Mouse (Mus musculus) embryonic facial prominence, embryonic 14.5 days (tissue): ENCODE measurements around the gene Atp6v0e. TPM values are rescaled to one million over a fixed set of nuclear protein-coding genes. Genes with fewer than 3 reads are reported as not detected.
A peak's percentile ranks its signal among the peaks of the same experiment; 100 is the strongest.

Experiments used
- ATAC-seq: fragments of 200-750 bp; cut with Nextera tagmentation; 2 replicates; pipeline ENCODE4 v1.8.0; 2017; ENCODE audit warnings: low read depth, moderate number of reproducible peaks, moderate TSS enrichment
- DNase-seq: peaks from one replicate; pipeline ENCODE4 v3.0.0-alpha.2; 2015; ENCODE audit warnings: low spot score
- H3K27ac ChIP-seq: fragments of 300-500 bp; sonication (generic); replicated peaks from 2 replicates; pipeline ENCODE4 v1.5.1; 2014; ENCODE audit warnings: low read depth, mild to moderate bottlenecking, low read length, moderate library complexity
- H3K27me3 ChIP-seq: fragments of 300-500 bp; sonication (generic); replicated peaks from 2 replicates; pipeline ENCODE4 v1.6.1; 2014; ENCODE audit warnings: low read length; ENCODE audit not compliant: control insufficient read depth, insufficient read depth
- H3K36me3 ChIP-seq: fragments of 300-500 bp; sonication (generic); 2 replicates; pipeline ENCODE4 v1.6.1; 2014; ENCODE audit warnings: low read length, mixed read lengths; ENCODE audit not compliant: control insufficient read depth, insufficient read depth
- H3K4me1 ChIP-seq: fragments of 300-500 bp; sonication (generic); 2 replicates; pipeline ENCODE4 v1.6.1; 2014; ENCODE audit warnings: antibody characterized with exemption, low read length; ENCODE audit not compliant: control insufficient read depth, insufficient read depth
- H3K4me2 ChIP-seq: fragments of 300-500 bp; sonication (generic); 2 replicates; pipeline ENCODE4 v1.6.1; 2014; ENCODE audit warnings: low read depth, mild to moderate bottlenecking, low read length, moderate library complexity, mixed read lengths
- H3K4me3 ChIP-seq: fragments of 300-500 bp; sonication (generic); 2 replicates; pipeline ENCODE4 v1.5.1; 2014; ENCODE audit warnings: low read depth, mild to moderate bottlenecking, low read length
- H3K9ac ChIP-seq: fragments of 300-500 bp; sonication (generic); 2 replicates; pipeline ENCODE4 v1.6.1; 2014; ENCODE audit warnings: low read depth, mild to moderate bottlenecking, low read length, moderate library complexity, mixed read lengths
- H3K9me3 ChIP-seq: fragments of 300-500 bp; sonication (generic); 2 replicates; pipeline ENCODE4 v1.6.1; 2016; ENCODE audit warnings: low read length; ENCODE audit not compliant: control insufficient read depth
- WGBS: fragments of 180-500 bp; shearing (Covaris S2); extraction: QIAGEN DNeasy Blood & Tissue Kit; methylation state at CpG from one replicate; pipeline ENCODE4 v1.1.7; 2014; 5-methylcytosine and 5-hydroxymethylcytosine counted together
- polyA plus RNA-seq: library from polyadenylated mRNA; unstranded; fragments of >200 nt; fragmentation: Nextera tagmentation; extraction: Ambion mirVana; gene quantifications from 2 replicates; pipeline ENCODE4 v1.2.1, GENCODE M21; 2014

The Atp6v0e gene
- polyA plus RNA-seq, 1 experiment from 2014 or later = 261 TPM

- 90% methylated on average over 6 of the region's 6 CpGs for WGBS
Measured at GRCm38 (mm10) chr17:26681276-26681675, 18.2 kb downstream of the Atp6v0e start.

GRCm38 (mm10) chr17:26686334-26687000 is 23.4 kb downstream of the Atp6v0e start:
- Histone ChIP-seq H3K36me3 (peaks cover 22% of the 10 kb centered on the region), H3K9ac (no peak overlapping the region), H3K27me3 (no peaks in the 10 kb centered on the region), H3K4me3 (no peak overlapping the region), H3K4me2 (no peak overlapping the region), H3K27ac (no peak overlapping the region), H3K9me3 (no peaks in the 10 kb centered on the region), H3K4me1 (peaks cover 22% of the 10 kb centered on the region)
- no peak for ATAC-seq
- DNase-seq = no peak
- 86% methylated on average over 17 of the region's 17 CpGs for WGBS

More at GRCm38 (mm10) chr17:26681276-26681675, 18.2 kb downstream of the Atp6v0e start:
- DNase-seq (no peak), ATAC-seq (no peak)
- Histone ChIP-seq H3K9ac (no peak overlapping the region), H3K4me2 (no peak overlapping the region), H3K4me3 (no peak overlapping the region), H3K27ac (no peak overlapping the region), H3K4me1 (peaks cover 13% of the 10 kb centered on the region), H3K27me3 (no peaks in the 10 kb centered on the region), H3K36me3 (peaks cover 22% of the 10 kb centered on the region), H3K9me3 (no peaks in the 10 kb centered on the region)

GRCm38 (mm10) chr17:26688795-26689735 is 26.0 kb downstream of the Atp6v0e start:
- WGBS = 45% methylated on average over 8 of the region's 8 CpGs
- Histone ChIP-seq H3K4me2 (peak overlapping the region; percentile 4; the same call in 1 of the 2 replicates), H3K36me3 (peaks cover 11% of the 10 kb centered on the region), H3K4me3 (no peak overlapping the region), H3K27ac (peak overlapping the region; percentile 83), H3K9ac (peak overlapping the region; percentile 12; the same call in 1 of the 2 replicates), H3K9me3 (no peaks in the 10 kb centered on the region), H3K4me1 (peaks cover 23% of the 10 kb centered on the region), H3K27me3 (no peaks in the 10 kb centered on the region)
- peak; percentile 79 for DNase-seq
- peak; percentile 64 for ATAC-seq

GRCm38 (mm10) chr17:26689810-26690209 is 26.8 kb downstream of the Atp6v0e start:
- Histone ChIP-seq H3K4me1 (peaks cover 25% of the 10 kb centered on the region), H3K9ac (peak overlapping the region; percentile 12; the same call in 1 of the 2 replicates), H3K27me3 (no peaks in the 10 kb centered on the region), H3K9me3 (no peaks in the 10 kb centered on the region), H3K4me2 (0 out of 2 replicates have a peak overlapping the region, but pooled peaks have one; percentile 4), H3K4me3 (no peak overlapping the region), H3K36me3 (peaks cover 4% of the 10 kb centered on the region), H3K27ac (peak overlapping the region; percentile 83)
- 55% methylated on average over 2 of the region's 2 CpGs for WGBS
- ATAC-seq (no peak), DNase-seq (no peak)

GRCm38 (mm10) chr17:26690236-26690635 is 27.2 kb downstream of the Atp6v0e start:
- no peak overlapping the region for H3K9ac ChIP-seq
- H3K27ac ChIP-seq = peak overlapping the region; percentile 83
- no peak overlapping the region for H3K4me2 ChIP-seq
- no peaks in the 10 kb centered on the region for H3K27me3 ChIP-seq
- no peaks in the 10 kb centered on the region for H3K9me3 ChIP-seq
- peaks cover 25% of the 10 kb centered on the region for H3K4me1 ChIP-seq
- DNase-seq (no peak), ATAC-seq (no peak)
- H3K4me3 ChIP-seq = no peak overlapping the region
- 73% methylated on average over 5 of the region's 5 CpGs for WGBS
- no peaks in the 10 kb centered on the region for H3K36me3 ChIP-seq

GRCm38 (mm10) chr17:26691110-26691509 is 28.1 kb downstream of the Atp6v0e start:
- no peak overlapping the region for H3K4me3 ChIP-seq
- DNase-seq (no peak), ATAC-seq (no peak)
- H3K36me3 ChIP-seq = peaks cover 5% of the 10 kb centered on the region
- H3K9ac ChIP-seq = no peak overlapping the region
- H3K4me2 ChIP-seq = no peak overlapping the region
- peaks cover 25% of the 10 kb centered on the region for H3K4me1 ChIP-seq
- H3K9me3 ChIP-seq = no peaks in the 10 kb centered on the region
- no peaks in the 10 kb centered on the region for H3K27me3 ChIP-seq
- no peak overlapping the region for H3K27ac ChIP-seq
- WGBS = 91% methylated on average over 7 of the region's 7 CpGs

GRCm38 (mm10) chr17:26693424-26693823 is 30.4 kb downstream of the Atp6v0e start:
- DNase-seq = no peak
- H3K36me3 ChIP-seq = peaks cover 26% of the 10 kb centered on the region
- ATAC-seq = no peak
- no peaks in the 10 kb centered on the region for H3K27me3 ChIP-seq
- no peak overlapping the region for H3K4me3 ChIP-seq
- WGBS = 85% methylated on average over 7 of the region's 7 CpGs
- peaks cover 23% of the 10 kb centered on the region for H3K4me1 ChIP-seq
- H3K9me3 ChIP-seq = no peaks in the 10 kb centered on the region
- H3K4me2 ChIP-seq = no peak overlapping the region
- peak overlapping the region; percentile 40 for H3K27ac ChIP-seq
- no peak overlapping the region for H3K9ac ChIP-seq

- 60% methylated on average over 7 of the region's 7 CpGs for WGBS
- Histone ChIP-seq H3K9me3 (no peaks in the 10 kb centered on the region), H3K4me3 (no peak overlapping the region), H3K9ac (no peak overlapping the region), H3K4me1 (peaks cover 16% of the 10 kb centered on the region), H3K4me2 (no peak overlapping the region), H3K36me3 (peaks cover 32% of the 10 kb centered on the region), H3K27me3 (no peaks in the 10 kb centered on the region), H3K27ac (peak overlapping the region; percentile 44; the same call in 1 of the 2 replicates)
- ATAC-seq (peak; percentile 64; the same call in 1 of the 2 replicates), DNase-seq (no peak)
Measured at GRCm38 (mm10) chr17:26694171-26694570, 31.1 kb downstream of the Atp6v0e start.
